Comparison of ENCODE assay signal across 9 mouse cellular contexts in the genomic region with DNA sequence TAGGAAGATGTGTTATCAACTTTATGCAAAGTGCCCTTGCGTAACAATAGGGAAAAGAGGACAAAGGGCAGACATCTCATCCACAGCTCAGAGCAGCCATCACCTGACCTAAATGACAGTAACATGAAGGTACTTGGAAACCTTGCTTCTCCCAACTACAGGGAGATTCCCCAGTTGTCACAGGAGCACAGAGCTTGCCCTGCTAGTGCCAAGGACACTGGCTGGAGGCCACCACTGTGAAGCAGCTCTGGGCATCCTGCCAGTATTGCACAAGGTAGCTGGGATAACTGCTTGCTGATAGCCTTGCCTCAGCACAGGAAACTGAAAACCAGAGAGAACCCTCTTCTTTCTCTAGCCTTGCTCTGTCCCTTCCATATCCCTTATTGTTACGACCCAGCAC. TPM values are rescaled to one million over a fixed set of nuclear protein-coding genes. Genes with fewer than 3 reads are reported as not detected.
DNase-seq lines count a peak whose midpoint lies in the region; ATAC-seq and TF ChIP-seq lines count a peak whose summit lies in the region.
"Had no signal": no experiment of that assay in that cellular context is flagged by ENCODE, and none has a peak within 500 bp of the region (broad histone marks: within the 10 kb centered on the region; RNA-seq: fewer than 3 reads in every experiment).

No protein-coding gene starts in this region.

- no peak for ATAC-seq in embryonic facial prominence, embryonic 13.5 days (ENCODE audit: insufficient number of reproducible peaks, insufficient read depth, low FRiP score, low TSS enrichment, low read depth)
- ATAC-seq in Patski = peak; percentile 47
- peak; percentile 81 for ATAC-seq in common myeloid progenitor, adult 5-6 weeks (replicated peaks; ENCODE audit: low read depth, poor library complexity, severe bottlenecking)
- peak; percentile 87 for ATAC-seq in heart, embryonic 16.5 days (replicated peaks; ENCODE audit: extremely low read depth, insufficient read depth, low FRiP score)
- 0 out of 2 replicates have a peak, but pooled peaks have one; percentile 12 for ATAC-seq in liver, embryonic 11.5 days (replicated peaks; ENCODE audit: low FRiP score)
- ATAC-seq in forebrain, embryonic 11.5 days (replicated peaks; ENCODE audit: low FRiP score) = no peak

- 68% methylated on average over 2 of the region's 2 CpGs for WGBS in embryonic facial prominence, embryonic 13.5 days
- WGBS in embryonic facial prominence, embryonic 10.5 days = 91% methylated on average over 2 of the region's 2 CpGs
- WGBS in heart, embryonic 16.5 days = 24% methylated on average over 2 of the region's 2 CpGs
- 40% methylated on average over 2 of the region's 2 CpGs for WGBS in liver, embryonic 11.5 days
- 88% methylated on average over 2 of the region's 2 CpGs for WGBS in forebrain, embryonic 11.5 days

- peaks cover 4% of the 10 kb centered on the region; the same call in 1 of the 2 replicates for H3K4me1 ChIP-seq in embryonic facial prominence, embryonic 13.5 days
- H3K4me1 ChIP-seq in embryonic facial prominence, embryonic 10.5 days = no peaks in the 10 kb centered on the region
- peaks cover 18% of the 10 kb centered on the region for H3K4me1 ChIP-seq in heart, embryonic 16.5 days (ENCODE audit: control insufficient read depth, insufficient read depth, low read length)
- H3K4me1 ChIP-seq in liver, embryonic 11.5 days (replicated peaks; ENCODE audit: control insufficient read depth, insufficient read depth, low read length) = no peaks in the 10 kb centered on the region; the same call in 1 of the 2 replicates
- no peaks in the 10 kb centered on the region for H3K4me1 ChIP-seq in forebrain, embryonic 11.5 days (replicated peaks; ENCODE audit: control insufficient read depth, insufficient read depth, low read length)
- H3K4me1 ChIP-seq: limb, embryonic 15.5 days had no signal

- no peak overlapping the region for H3K9ac ChIP-seq in embryonic facial prominence, embryonic 13.5 days
- no peak overlapping the region for H3K9ac ChIP-seq in heart, embryonic 16.5 days (ENCODE audit: low read length)
- no peak overlapping the region for H3K9ac ChIP-seq in liver, embryonic 11.5 days (ENCODE audit: low read depth, low read length)
- H3K9ac ChIP-seq in forebrain, embryonic 11.5 days (ENCODE audit: low read length) = no peak overlapping the region
- H3K9ac ChIP-seq: limb, embryonic 15.5 days had no signal

- no peaks in the 10 kb centered on the region for H3K9me3 ChIP-seq in embryonic facial prominence, embryonic 13.5 days
- H3K9me3 ChIP-seq in embryonic facial prominence, embryonic 10.5 days = no peaks in the 10 kb centered on the region
- no peaks in the 10 kb centered on the region for H3K9me3 ChIP-seq in heart, embryonic 16.5 days (replicated peaks; ENCODE audit: control insufficient read depth, low read length)
- H3K9me3 ChIP-seq in liver, embryonic 11.5 days (ENCODE audit: control insufficient read depth, low read length) = no peaks in the 10 kb centered on the region
- H3K9me3 ChIP-seq in forebrain, embryonic 11.5 days (ENCODE audit: control insufficient read depth, low read length) = no peaks in the 10 kb centered on the region
- H3K9me3 ChIP-seq: limb, embryonic 15.5 days had no signal

- no peaks in the 10 kb centered on the region for H3K27me3 ChIP-seq in embryonic facial prominence, embryonic 13.5 days
- peaks cover 7% of the 10 kb centered on the region; the same call in 1 of the 2 replicates for H3K27me3 ChIP-seq in embryonic facial prominence, embryonic 10.5 days (replicated peaks; ENCODE audit: low read depth, poor library complexity, severe bottlenecking)
- H3K27me3 ChIP-seq in Patski = peaks cover 16% of the 10 kb centered on the region
- no peaks in the 10 kb centered on the region for H3K27me3 ChIP-seq in heart, embryonic 16.5 days (ENCODE audit: control insufficient read depth, insufficient read depth, low read length)
- no peaks in the 10 kb centered on the region for H3K27me3 ChIP-seq in liver, embryonic 11.5 days (replicated peaks; ENCODE audit: control insufficient read depth, insufficient read depth, low read length)
- H3K27me3 ChIP-seq in forebrain, embryonic 11.5 days (ENCODE audit: control insufficient read depth, insufficient read depth, low read length) = no peaks in the 10 kb centered on the region
- H3K27me3 ChIP-seq: limb, embryonic 15.5 days had no signal

- H3K4me3 ChIP-seq in embryonic facial prominence, embryonic 13.5 days = no peak overlapping the region
- H3K4me3 ChIP-seq in embryonic facial prominence, embryonic 10.5 days = no peak overlapping the region
- no peak overlapping the region for H3K4me3 ChIP-seq in heart, embryonic 16.5 days (ENCODE audit: low read length)
- no peak overlapping the region for H3K4me3 ChIP-seq in liver, embryonic 11.5 days (ENCODE audit: low read depth, low read length)
- H3K4me3 ChIP-seq in forebrain, embryonic 11.5 days (ENCODE audit: low read depth, low read length) = no peak overlapping the region
- H3K4me3 ChIP-seq: limb, embryonic 15.5 days had no signal

- CTCF ChIA-PET in Patski (lab: Charles Lee) = interaction anchor here (1.1 kb wide), 1 partner anchor 54 kb away, joined by 3 read pairs; no protein-coding TSS in a partner anchor

- in situ Hi-C loops in Patski (cut with MboI; ENCODE audit: low pct_unique_long_range_greater_than_20kb) = no loop called here

- H3K36me3 ChIP-seq in embryonic facial prominence, embryonic 13.5 days = no peaks in the 10 kb centered on the region
- H3K36me3 ChIP-seq in embryonic facial prominence, embryonic 10.5 days (replicated peaks) = no peaks in the 10 kb centered on the region
- no peaks in the 10 kb centered on the region for H3K36me3 ChIP-seq in heart, embryonic 16.5 days (ENCODE audit: control insufficient read depth, insufficient read depth)
- H3K36me3 ChIP-seq in liver, embryonic 11.5 days (ENCODE audit: control insufficient read depth, insufficient read depth, low read length) = no peaks in the 10 kb centered on the region
- H3K36me3 ChIP-seq in forebrain, embryonic 11.5 days (ENCODE audit: control insufficient read depth, insufficient read depth, low read length) = no peaks in the 10 kb centered on the region
- H3K36me3 ChIP-seq: limb, embryonic 15.5 days had no signal

- TF ChIP-seq CTCF in Patski (IDR thresholded peaks at IDR 0.05) = no peak

- POLR2A ChIA-PET in Patski (lab: Charles Lee) = interaction anchor here (0.7 kb wide), 1 partner anchor 219 kb away, joined by 4 read pairs; no protein-coding TSS in a partner anchor

- H3K4me2 ChIP-seq in embryonic facial prominence, embryonic 13.5 days = no peak overlapping the region
- peak overlapping the region; percentile 7; the same call in 1 of the 2 replicates for H3K4me2 ChIP-seq in heart, embryonic 16.5 days (ENCODE audit: low read depth, low read length)
- H3K4me2 ChIP-seq in liver, embryonic 11.5 days = no peak overlapping the region
- H3K4me2 ChIP-seq in forebrain, embryonic 11.5 days (ENCODE audit: low read depth, low read length, severe bottlenecking) = no peak overlapping the region
- H3K4me2 ChIP-seq: limb, embryonic 15.5 days had no signal

- H3K27ac ChIP-seq in embryonic facial prominence, embryonic 13.5 days = 0 out of 2 replicates have a peak overlapping the region, but pooled peaks have one; percentile 11
- no peak overlapping the region for H3K27ac ChIP-seq in embryonic facial prominence, embryonic 10.5 days (replicated peaks)
- H3K27ac ChIP-seq in heart, embryonic 16.5 days (ENCODE audit: low read length) = peak overlapping the region; percentile 69
- no peak overlapping the region for H3K27ac ChIP-seq in liver, embryonic 11.5 days (ENCODE audit: low read depth, low read length)
- H3K27ac ChIP-seq in forebrain, embryonic 11.5 days (ENCODE audit: low read depth, low read length) = no peak overlapping the region
- H3K27ac ChIP-seq: limb, embryonic 15.5 days had no signal

- DNase-seq in embryonic facial prominence, embryonic 10.5 days (ENCODE audit: low spot score) = no peak
- DNase-seq in Patski (ENCODE audit: low read depth, low spot score) = peak; percentile 12
- no peak for DNase-seq in liver, embryonic 11.5 days (ENCODE audit: low spot score)
- DNase-seq in retina, postnatal 7 days (ENCODE audit: low read depth, low spot score) = peak; percentile 17
- no peak for DNase-seq in forebrain, embryonic 11.5 days (ENCODE audit: low spot score)

RNA-seq across cellular contexts. Expression of gene Cracr2a, which starts 31.7 kb away (rescaled TPM):
- 1.4 and 2.3 TPM in 2 replicates for polyA plus RNA-seq in embryonic facial prominence, embryonic 13.5 days (2015; fragmentation: Nextera tagmentation; extraction: Ambion mirVana)
- 0.79 and 1.2 TPM in 2 replicates for polyA plus RNA-seq in embryonic facial prominence, embryonic 10.5 days (2016; fragmentation: Nextera tagmentation; extraction: Ambion mirVana)
- not detected for polyA plus RNA-seq in Patski (2021)
- 6.4 and 11.6 TPM in 2 replicates for total RNA-seq in common myeloid progenitor, adult 5-6 weeks (2017)
- 1.7 and 1.9 TPM in 2 replicates for polyA plus RNA-seq in heart, embryonic 16.5 days (2015; fragmentation: Nextera tagmentation; extraction: Ambion mirVana)
- 1.8 TPM in 2 replicates for polyA plus RNA-seq in liver, embryonic 11.5 days (2014; fragmentation: Nextera tagmentation; extraction: Ambion mirVana)
- polyA plus RNA-seq in forebrain, embryonic 11.5 days (2014; fragmentation: Nextera tagmentation; extraction: Ambion mirVana) = 0.99 and 1.2 TPM in 2 replicates

Comparison
In these comparisons a context has a peak if more than half of its experiments do, and no peak if none do; other contexts are left out.
1. H3K27ac ChIP-seq: peak in embryonic facial prominence, embryonic 13.5 days (single experiment) and heart, embryonic 16.5 days (single experiment); none in embryonic facial prominence, embryonic 10.5 days (single experiment), liver, embryonic 11.5 days (single experiment) and forebrain, embryonic 11.5 days (single experiment).
2. ATAC-seq: peak in Patski (single experiment), common myeloid progenitor, adult 5-6 weeks (single experiment), heart, embryonic 16.5 days (single experiment) and liver, embryonic 11.5 days (single experiment); none in embryonic facial prominence, embryonic 13.5 days (single experiment) and forebrain, embryonic 11.5 days (single experiment).
3. DNase-seq: peak in Patski (single experiment) and retina, postnatal 7 days (single experiment); none in embryonic facial prominence, embryonic 10.5 days (single experiment), liver, embryonic 11.5 days (single experiment) and forebrain, embryonic 11.5 days (single experiment).